Mouse (Mus musculus) mature B cell (primary cell): ENCODE results near the gene Tgif2.
"Not testable (repeated sequence)": the region's sequence is repeated elsewhere in the genome, so short reads cannot be mapped to it uniquely, and the experiment has no call there.

Source experiments
- in situ Hi-C: fragments of 300-500 bp; cut with MboI; formaldehyde crosslinking; loops from 2 replicates; pipeline ENCODE4 v1.14.3; 2019

Tgif2 gene

GRCm38 (mm10) chr2:156874760-156875510 is 35.1 kb downstream of the Tgif2 start:
- in situ Hi-C loops, result no loop called here

GRCm38 (mm10) chr2:156877726-156878125 is 37.9 kb downstream of the Tgif2 start:
- in situ Hi-C loops, result no loop called here

DNA sequence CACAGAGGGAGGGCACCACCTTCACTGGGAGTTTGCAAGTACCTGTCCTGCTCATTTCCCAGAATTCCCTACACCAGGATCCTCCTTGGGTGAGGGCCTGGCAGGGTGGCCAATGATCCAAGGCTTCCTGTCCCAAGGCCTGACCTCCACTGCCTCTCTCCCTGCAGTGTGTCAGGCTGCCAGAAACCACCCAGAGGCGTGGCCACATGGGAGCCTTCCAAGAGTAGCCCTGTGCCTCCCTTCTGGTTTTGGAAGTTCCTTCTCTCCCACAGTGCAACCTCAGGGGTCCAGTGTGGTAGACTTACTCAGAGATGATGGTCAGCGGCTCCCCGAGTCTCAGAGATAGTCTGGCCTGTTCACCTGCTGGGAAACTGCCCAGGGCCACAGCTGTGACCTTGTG is 39.7 kb downstream of the Tgif2 start:
- in situ Hi-C loops, result no loop called here

- in situ Hi-C loops, result no loop called here
Observed at GRCm38 (mm10) chr2:156882431-156883001, 42.7 kb downstream of the Tgif2 start.

- in situ Hi-C loops, result no loop called here
Observed at GRCm38 (mm10) chr2:156884396-156885211, 44.8 kb downstream of the Tgif2 start.

- in situ Hi-C loops, result not testable (repeated sequence)
Observed at GRCm38 (mm10) chr2:156885666-156886065, 45.9 kb downstream of the Tgif2 start.

- in situ Hi-C loops, result no loop called here
Observed at GRCm38 (mm10) chr2:156886084-156886631, 46.4 kb downstream of the Tgif2 start.

DNA sequence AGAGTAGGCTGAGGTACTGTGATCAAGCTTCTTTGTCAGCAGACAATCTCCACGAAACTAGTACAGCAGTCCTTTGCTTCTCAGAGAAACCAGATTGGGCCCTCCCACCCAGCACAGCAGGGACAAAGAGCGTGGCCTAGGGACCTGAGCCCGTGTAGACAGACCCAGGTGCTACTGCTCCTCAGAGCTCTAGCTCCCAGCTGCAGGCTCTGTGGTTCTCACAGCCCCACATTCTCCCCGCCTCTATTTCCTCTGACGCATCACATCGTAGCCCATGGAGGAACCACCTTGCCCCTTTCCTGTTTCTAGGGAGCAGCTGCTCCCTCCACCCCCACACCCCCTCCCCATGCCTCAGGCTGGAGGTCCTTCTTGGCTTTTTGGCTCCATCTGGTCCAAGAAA is 47.2 kb downstream of the Tgif2 start, which contains the start of gene Sla2:
Gene Sla2, minus strand, starts transcription at position 176 of the 400 bp plus-strand sequence.
- in situ Hi-C loops, result no loop called here

- in situ Hi-C loops, result no loop called here
Observed at GRCm38 (mm10) chr2:156888490-156888889, 48.7 kb downstream of the Tgif2 start.

DNA sequence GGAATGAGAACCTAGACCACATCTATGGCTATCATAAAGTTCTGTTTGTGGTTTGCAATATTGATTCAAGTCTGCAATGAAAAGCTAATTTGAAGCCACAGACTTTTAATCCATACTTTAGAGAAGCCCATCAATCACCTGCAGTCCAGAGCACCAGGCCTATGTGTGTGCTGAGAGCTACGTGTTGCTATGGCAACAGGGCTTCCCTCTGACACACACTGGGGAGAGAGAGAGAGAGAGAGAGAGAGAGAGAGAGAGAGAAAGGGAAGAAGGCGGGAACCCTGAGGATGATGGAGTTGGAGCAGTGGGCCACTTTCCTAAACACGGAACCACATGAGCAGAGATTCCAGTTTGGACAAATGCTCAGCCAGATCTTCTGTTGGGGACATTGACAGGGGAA is 52.4 kb downstream of the Tgif2 start:
- in situ Hi-C loops, result no loop called here

DNA sequence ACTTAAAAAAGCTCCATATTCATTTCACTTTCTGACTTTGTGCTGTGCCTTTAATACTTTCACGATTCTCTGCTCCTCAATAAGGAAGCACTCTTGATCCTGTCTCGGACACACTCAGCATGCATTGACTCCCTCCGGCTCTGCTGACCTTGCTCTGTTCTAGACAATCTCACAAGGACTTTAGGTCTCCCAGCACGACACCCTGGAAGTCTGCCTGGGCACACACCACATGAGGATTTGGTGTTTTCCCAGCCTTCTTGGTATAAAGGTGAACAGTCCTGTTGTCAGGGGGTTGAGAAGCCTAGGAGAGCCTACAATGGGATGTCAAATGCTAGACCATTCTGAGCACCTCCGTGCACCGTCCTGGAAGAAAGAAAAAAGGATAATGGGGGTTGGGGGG is 53.0 kb downstream of the Tgif2 start:
- in situ Hi-C loops, result no loop called here

DNA sequence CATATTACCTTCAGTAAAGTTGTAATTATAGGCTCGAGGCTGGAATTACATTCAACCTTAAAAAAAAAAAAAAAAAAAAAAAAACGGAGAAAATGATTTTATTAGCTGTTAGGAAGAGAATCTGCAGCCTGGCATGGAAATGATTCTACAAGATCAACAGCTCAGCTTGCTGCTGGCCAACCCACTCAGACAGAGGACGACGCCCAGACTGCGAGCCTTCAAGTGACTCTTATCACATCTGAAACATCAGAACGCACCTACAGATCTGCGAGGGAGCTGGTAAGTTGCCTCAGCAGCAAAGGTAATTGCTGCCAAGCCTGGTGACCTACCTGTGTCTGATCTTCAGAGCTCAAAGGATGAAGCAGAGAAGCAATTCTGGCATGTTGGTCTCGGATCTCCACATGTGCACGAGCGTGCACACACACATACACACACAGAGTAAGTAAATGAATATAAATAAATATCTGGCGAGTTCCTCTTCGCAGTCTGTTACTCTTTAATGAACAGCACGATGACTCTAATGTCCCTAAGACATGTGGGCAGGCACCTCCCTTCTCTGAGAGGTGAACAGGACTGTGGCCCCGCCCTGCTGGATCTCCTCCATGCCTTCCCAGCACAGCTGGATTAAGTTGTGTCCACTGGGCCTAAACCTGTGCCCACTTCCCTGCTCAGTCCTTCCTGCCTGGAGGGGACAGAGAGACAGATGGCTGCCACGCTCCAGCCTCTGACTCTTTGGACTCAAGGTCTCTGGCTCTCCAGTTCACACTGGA is 54.9 kb downstream of the Tgif2 start:
- in situ Hi-C loops, result no loop called here

DNA sequence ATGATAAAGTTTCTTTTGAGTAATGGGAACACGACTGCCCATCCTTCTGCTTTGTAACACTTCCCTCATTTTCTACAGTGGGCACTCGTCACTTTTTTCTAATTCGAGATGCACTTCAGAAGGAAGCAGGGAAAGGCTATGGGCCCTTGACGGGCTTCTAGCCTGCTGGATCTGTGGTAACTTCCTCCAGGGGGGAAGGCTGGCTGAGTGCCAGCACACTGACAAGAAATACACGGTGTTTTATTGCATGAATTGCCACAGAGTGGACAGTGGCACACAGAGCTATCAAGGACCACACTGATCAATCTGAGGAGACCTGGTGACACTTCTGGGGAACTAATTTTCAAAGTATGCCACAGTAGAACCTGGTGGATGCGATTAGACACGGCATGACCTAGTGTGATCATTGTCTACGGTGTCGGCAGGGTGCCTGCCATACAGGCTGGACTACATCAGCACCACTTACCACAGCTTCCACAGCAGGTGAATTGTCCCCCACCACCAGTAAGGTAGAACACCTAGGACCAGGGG is 56.6 kb downstream of the Tgif2 start:
- in situ Hi-C loops, result no loop called here

GRCm38 (mm10) chr2:156897034-156897433 is 57.2 kb downstream of the Tgif2 start:
- in situ Hi-C loops, result no loop called here

DNA sequence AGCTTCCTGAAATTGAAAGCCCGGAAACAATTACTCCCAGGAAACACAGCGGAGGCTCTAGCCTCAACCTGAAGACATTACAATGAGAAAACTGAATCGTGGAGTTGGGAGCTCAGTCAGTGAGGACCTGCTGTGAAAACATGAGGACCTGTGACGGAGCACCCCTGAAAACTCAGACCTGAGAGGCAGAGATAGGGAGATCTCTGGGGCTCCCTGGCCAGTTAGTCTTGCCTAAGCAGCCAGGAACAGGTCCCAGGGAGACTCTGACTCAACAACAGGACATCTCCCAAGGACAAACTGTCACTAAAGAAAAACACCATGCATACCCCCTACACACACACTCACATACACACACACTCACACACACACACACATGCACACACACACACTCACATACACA is 58.6 kb downstream of the Tgif2 start:
- in situ Hi-C loops, result no loop called here

DNA sequence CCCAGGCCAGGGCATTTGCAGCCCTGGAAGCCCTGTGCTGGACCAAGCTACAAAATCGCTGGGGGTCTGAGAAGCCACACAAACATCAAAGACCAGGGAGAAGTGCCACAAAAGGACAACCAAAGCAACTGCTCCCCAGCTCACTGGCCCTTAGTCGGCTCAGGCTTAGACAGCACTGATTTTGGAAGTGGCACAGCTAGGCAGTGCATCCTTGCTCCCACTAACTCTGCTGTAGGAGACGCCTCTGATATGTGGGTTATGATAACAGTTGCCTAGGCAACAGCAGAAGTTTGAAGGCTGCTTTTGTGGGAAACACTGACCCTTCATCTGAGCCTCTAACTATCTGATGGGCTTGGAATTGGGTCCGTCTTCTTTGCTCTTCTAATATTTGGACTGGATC is 59.4 kb downstream of the Tgif2 start:
- in situ Hi-C loops, result no loop called here

DNA sequence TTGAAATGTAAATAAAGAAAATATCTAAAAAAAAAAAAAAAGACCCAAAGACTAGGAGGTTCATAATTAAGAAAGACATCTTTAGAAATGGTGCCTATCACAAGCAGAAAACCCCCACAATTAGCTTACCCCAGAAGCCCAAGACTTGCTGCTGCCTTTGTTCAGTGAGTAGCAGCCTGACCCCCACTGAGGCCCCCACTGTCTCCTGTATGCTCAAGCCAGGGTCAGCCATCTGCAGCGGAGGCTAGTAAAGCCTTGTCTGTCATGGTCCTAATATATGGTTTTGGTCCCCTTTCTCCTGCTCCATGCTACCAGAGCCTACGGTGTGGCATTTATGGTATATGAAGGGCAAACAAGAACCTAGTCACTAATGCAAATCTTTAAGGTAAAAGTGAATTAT is 61.5 kb downstream of the Tgif2 start:
- in situ Hi-C loops, result no loop called here

DNA sequence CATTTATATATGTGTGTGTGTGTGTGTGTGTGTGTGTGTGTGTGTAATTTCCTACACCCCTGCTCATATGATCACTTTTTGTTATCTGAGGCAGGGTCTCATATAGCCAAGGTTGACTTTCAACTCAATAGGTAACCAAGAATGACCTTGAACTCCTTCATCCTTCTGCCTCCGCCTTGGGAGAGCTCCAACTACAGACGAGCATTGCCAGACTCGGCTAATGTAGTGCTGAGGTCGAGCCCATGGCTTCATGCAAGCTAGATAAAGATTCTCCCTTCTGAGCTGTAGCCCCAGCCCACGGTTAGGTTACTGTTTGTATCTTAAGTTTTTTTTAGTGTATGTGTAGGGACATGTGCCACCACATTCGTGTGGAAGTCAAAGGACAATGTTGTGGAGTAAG is 62.1 kb downstream of the Tgif2 start:
- in situ Hi-C loops, result no loop called here

GRCm38 (mm10) chr2:156902411-156902810 is 62.6 kb downstream of the Tgif2 start:
- in situ Hi-C loops, result not testable (repeated sequence)

DNA sequence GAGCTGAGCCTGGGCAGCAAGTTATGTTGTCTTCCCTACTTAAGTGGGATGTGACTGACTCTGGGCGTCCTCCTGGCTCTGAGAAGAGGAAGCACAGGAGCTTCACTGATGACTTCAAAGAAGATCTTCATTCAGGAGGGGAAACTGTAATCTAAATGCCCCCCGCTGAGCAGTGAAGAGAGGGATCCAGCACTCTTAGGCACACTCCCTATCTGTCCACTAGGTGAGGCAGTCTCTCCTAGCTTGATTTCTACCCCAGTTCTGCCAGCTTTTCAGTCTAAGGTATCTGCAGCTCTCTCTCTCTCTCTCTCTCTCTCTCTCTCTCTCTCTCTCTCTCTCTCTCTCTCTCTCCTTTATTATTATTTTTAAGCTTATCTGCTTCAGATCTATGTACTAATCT is 63.6 kb downstream of the Tgif2 start:
- in situ Hi-C loops, result no loop called here
